Mouse (Mus musculus): ENCODE measurements at regions not wholly inside any gene's neighbourhood (a gene's known extent, or its start where the extent isn't known, plus 50 kb on each side); places are given as distances from the start of the nearest gene placed in this dataset.

- DNase-seq (ENCODE audit: low read depth, low spot score), result no peak
Measured at GRCm38 (mm10) chr11:82668026-82668425, 96.1 kb downstream of the Cct6b start.

GRCm38 (mm10) chr11:82664076-82664475 lies 100.0 kb downstream of the Cct6b start:
- DNase-seq (ENCODE audit: low read depth, low spot score), result no peak

GRCm38 (mm10) chr11:82662086-82662485 lies 102.0 kb downstream of the Cct6b start:
- no peak for DNase-seq (ENCODE audit: low read depth, low spot score)

DNA sequence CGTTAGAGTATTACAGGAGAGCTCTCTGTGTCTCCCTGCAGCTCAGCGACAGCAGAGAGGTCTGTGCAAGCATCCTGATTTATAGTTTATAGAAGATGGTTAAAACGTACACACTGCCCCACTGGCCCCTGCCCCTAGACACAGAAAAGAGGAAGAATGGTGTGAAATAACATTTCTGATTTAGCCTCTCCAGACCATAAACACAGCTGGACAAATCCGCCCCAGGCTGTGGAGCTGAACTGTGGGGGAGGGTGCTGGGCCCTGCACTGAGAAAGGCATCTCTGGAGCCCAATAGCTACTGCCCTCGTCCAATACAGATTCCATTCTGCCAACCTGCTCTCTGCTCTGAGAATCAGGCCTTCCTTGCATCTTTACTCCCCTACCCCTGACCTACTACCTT lies 112.4 kb downstream of the Cct6b start:
- DNase-seq (ENCODE audit: low read depth, low spot score), result no peak

- no peak for DNase-seq (ENCODE audit: low read depth, low spot score)
Measured at GRCm38 (mm10) chr11:82638513-82638912, 125.6 kb downstream of the Cct6b start.

GRCm38 (mm10) chr11:82632191-82632590 lies 131.9 kb downstream of the Cct6b start:
- no peak for DNase-seq (ENCODE audit: low read depth, low spot score)

- no peak for DNase-seq (ENCODE audit: low read depth, low spot score)
Measured at GRCm38 (mm10) chr11:82631387-82631786, 132.7 kb downstream of the Cct6b start.

DNA sequence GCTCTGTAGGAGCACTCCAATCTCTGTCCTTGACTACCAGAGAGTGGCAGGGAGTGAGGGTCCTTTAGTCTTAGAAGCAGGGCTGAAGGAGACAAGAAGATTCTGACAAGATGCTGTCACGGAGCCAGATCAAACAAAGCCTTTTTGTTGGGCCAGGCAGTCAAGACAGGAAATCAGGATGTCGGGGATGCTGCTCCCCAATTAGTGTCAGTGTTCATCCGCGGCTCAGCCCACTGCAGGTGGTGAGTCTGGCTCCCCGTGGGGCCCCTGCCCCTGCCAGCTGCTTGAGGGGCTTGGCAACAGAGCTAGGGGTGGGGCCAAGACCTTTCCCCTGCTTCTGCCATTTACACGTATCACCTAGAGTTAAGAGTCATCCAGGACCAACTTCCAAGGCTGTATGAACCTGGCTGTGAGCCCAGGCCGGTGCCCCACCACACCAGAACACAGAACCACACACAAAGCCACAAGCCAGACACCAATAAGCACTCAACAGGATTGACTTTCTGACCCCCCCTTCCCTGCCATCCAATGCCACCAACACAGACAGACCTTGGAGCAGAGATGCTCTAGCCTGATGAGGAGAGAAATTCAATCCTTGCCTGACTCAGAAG lies 137.5 kb downstream of the Cct6b start:
- no peak for DNase-seq (ENCODE audit: low read depth, low spot score)

DNA sequence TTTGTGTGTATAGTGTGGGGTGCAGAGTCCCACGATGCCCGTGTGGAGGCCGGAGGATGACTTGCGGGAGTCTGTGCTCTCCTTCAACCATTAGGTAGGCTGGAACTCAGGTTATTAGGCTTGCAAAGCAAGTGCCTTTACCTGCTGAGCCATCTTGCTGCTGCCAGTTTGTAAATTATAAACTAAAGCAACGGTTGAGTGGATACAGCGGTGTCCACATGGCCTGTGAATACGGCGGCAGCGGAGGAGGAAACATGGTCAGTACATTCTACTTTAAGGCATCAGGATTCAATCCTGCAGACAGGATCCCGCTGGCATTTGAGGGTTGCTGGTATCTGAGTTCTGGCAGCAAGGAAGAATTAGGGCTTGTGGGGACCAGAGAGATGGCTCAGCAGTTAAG lies 143.1 kb downstream of the Cct6b start:
- no peak for DNase-seq (ENCODE audit: low read depth, low spot score)

- no peak for DNase-seq (ENCODE audit: low read depth, low spot score)
Measured at GRCm38 (mm10) chr11:82619418-82619817, 144.7 kb downstream of the Cct6b start.

DNA sequence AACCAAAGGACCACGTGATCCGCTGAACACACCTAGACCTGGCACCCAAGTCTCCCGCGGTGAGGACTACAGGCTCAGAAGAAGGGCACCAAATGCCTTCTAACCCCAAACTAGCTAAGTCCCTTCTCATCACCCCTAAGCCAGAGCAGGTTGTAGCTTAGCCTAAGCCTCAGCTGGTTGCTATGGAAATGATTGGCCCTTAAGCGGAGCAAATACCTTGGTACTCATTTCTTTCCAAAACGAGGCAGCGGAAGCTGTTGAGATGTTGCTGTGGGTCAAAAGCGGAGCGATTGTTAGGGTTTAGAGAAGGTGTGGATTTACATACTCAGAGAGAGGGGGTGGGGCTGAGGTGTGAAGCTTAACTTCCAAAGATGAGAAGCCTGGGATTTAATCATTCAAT lies 145.7 kb downstream of the Cct6b start:
- peak; percentile 13 for DNase-seq (ENCODE audit: low read depth, low spot score)

DNA sequence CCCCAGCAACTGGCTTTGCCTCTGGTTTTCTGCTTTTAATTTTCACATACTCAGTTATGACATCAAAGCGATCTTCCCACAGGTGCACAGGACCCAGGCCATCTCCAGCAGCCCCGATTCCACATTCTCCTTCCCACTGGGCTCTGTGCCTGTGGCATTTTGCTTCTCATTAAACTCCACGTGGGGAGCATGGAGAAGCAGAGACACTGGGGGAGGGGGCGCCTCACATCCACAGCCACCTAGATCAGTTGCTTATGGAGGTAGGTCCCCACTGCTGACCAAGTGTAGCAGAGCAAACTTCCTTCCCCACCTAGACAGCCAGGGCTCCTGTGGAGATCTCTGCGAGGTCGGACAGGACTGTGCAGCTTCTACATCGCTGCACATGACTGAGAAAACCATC lies 147.3 kb downstream of the Cct6b start:
- no peak for DNase-seq (ENCODE audit: low read depth, low spot score)

DNA sequence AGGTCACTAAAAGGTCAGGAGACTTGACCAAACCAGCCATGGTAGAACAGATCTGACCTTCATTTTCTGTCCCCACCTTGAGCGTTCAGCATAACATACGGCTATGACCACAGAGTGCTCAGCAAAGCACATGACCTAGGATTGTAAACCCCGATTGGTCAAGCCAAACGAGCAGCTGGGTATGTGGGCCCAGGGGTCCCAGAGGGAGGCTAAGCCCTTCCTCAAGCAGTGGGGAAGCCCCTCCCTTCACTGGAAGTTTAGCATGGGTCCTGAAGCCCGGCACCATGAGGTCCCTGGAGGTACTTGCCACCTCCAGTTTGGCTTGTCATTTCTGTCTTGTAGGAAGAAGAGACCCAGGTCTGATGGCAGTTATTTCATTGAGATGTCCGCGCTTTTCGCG lies 149.8 kb downstream of the Cct6b start:
- no peak for DNase-seq (ENCODE audit: low read depth, low spot score)

GRCm38 (mm10) chr11:82613503-82613902 lies 150.6 kb downstream of the Cct6b start:
- peak; percentile 43 for DNase-seq (ENCODE audit: low read depth, low spot score)

- peak; percentile 15 for DNase-seq (ENCODE audit: low read depth, low spot score)
Measured at GRCm38 (mm10) chr11:82612026-82612425, 152.1 kb downstream of the Cct6b start.

GRCm38 (mm10) chr11:82608963-82609362 lies 155.2 kb downstream of the Cct6b start:
- DNase-seq (ENCODE audit: low read depth, low spot score), result peak; percentile 16

GRCm38 (mm10) chr11:82607661-82608060 lies 156.5 kb downstream of the Cct6b start:
- no peak for DNase-seq (ENCODE audit: low read depth, low spot score)

- DNase-seq (ENCODE audit: low read depth, low spot score), result no peak
Measured at GRCm38 (mm10) chr11:82604251-82604835, 159.8 kb downstream of the Cct6b start.

- no peak for DNase-seq (ENCODE audit: low read depth, low spot score)
Measured at GRCm38 (mm10) chr11:82602818-82603217, 161.3 kb downstream of the Cct6b start.

DNA sequence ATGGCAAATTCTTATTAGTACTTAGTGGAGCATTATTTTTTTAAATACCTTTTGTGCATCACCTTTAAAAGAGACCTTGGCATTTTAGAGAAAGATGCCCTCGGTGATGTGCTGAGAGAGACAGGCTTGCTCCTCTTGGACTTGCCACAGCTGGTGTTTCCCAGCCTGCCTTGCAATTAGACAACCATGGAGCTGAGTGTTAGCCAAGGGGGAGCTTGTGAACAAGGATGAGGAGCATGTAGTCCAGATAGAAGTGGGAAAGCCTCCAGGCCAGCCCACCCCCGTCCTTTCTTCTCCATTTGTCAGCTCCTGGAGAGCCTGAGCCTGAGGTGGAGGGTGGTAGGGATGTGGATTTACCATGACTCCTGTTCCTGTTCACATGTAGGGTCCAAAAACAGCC lies 161.9 kb downstream of the Cct6b start:
- DNase-seq (ENCODE audit: low read depth, low spot score), result no peak

DNA sequence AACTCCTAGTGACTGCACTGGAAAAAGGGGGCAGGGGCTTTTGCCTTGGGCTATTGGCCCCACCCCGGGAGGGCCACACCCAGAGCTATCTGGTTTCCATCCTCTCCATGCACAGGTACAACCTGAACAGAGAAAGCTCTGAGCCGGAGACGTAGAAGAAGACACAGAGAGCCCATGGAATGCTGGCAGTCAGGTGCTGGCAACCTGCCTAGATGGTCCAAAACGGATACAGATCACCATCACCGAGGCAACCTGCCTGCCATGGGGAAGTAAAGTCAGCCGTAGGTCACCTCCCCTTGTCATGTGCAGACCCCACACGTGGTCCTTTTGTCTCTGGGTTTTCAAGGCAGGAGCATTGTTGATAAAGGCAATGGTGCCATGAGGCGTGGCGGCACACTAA lies 164.0 kb downstream of the Cct6b start:
- DNase-seq (ENCODE audit: low read depth, low spot score), result no peak

DNA sequence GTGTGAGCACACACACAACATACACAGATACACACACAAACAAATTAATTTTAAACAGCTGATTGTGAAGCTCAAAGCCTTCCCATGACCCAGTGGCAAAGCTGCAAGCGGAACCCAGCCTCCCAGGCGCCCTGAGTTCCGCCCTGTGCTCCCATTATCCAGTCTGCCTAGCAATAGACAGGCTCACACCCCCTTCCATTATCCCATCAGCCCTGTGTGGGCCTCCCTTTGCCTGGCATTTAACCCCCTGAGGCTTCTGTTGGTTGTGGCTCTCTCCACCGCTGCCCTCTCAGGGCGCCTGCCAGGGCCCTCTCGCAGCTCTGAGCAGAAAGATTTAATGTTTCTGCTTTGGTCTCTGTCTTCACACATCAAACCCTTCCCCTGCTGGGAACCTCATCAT lies 166.4 kb downstream of the Cct6b start:
- no peak for DNase-seq (ENCODE audit: low read depth, low spot score)

GRCm38 (mm10) chr11:82596801-82597200 lies 167.3 kb downstream of the Cct6b start:
- DNase-seq (ENCODE audit: low read depth, low spot score), result no peak

DNA sequence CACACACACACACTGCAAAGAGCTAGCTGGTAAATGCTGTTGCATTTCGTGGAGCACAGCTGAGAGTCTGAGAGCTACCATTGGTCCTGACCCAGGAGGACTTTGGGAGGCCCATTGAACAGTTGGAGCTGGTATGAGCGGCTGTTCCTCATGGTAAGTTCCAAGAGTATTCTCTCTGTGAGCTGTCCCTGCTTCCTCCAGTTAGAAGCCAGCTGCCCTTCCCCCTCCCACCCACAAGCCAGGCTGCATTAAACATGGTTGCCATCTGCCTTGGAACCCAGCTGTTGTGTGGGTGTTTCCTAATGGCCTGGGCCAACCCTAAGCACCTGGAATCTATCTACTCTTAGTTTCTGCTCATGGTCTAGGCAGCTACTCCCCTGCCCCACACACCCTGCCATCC lies 174.4 kb downstream of the Cct6b start:
- DNase-seq (ENCODE audit: low read depth, low spot score), result no peak
